Mouse (Mus musculus) heart, embryonic 12.5 days (tissue): ENCODE measurements around the gene Ccer2. TPM values are rescaled to one million over a fixed set of nuclear protein-coding genes. Genes with fewer than 3 reads are reported as not detected.

Experiments
- ATAC-seq: fragments of 200-750 bp; cut with Nextera tagmentation; 2 replicates; pipeline ENCODE4 v1.8.0; 2017; ENCODE audit warnings: moderate TSS enrichment, moderate library complexity; ENCODE audit not compliant: insufficient number of reproducible peaks, low FRiP score
- H3K27ac ChIP-seq: fragments of 300-500 bp; sonication (generic); 2 replicates; pipeline ENCODE4 v1.5.1; 2016; ENCODE audit warnings: mild to moderate bottlenecking, moderate library complexity; ENCODE audit not compliant: poor library complexity, severe bottlenecking
- H3K27me3 ChIP-seq: fragments of 300-500 bp; sonication (generic); replicated peaks from 2 replicates; pipeline ENCODE4 v1.6.1; 2016; ENCODE audit warnings: mild to moderate bottlenecking, moderate library complexity
- H3K36me3 ChIP-seq: fragments of 300-500 bp; sonication (generic); 2 replicates; pipeline ENCODE4 v1.6.1; 2016; ENCODE audit warnings: mild to moderate bottlenecking, moderate library complexity
- H3K4me1 ChIP-seq: fragments of 300-500 bp; sonication (generic); replicated peaks from 2 replicates; pipeline ENCODE4 v1.6.1; 2016; ENCODE audit warnings: mild to moderate bottlenecking
- H3K4me2 ChIP-seq: fragments of 300-500 bp; sonication (generic); 2 replicates; pipeline ENCODE4 v1.6.1; 2016; ENCODE audit warnings: mild to moderate bottlenecking, moderate library complexity
- H3K4me3 ChIP-seq: fragments of 300-500 bp; sonication (generic); 2 replicates; pipeline ENCODE4 v1.5.1; 2016; ENCODE audit warnings: mild to moderate bottlenecking
- H3K9ac ChIP-seq: fragments of 300-500 bp; sonication (generic); 2 replicates; pipeline ENCODE4 v1.6.1; 2016; ENCODE audit warnings: mild to moderate bottlenecking, moderate library complexity
- H3K9me3 ChIP-seq: fragments of 300-500 bp; sonication (generic); replicated peaks from 2 replicates; pipeline ENCODE4 v1.6.1; 2016; ENCODE audit warnings: mild to moderate bottlenecking, moderate library complexity
- WGBS: fragments of 180-500 bp; shearing (Covaris S2); methylation state at CpG from one replicate; pipeline ENCODE4 v1.1.7; 2016; 5-methylcytosine and 5-hydroxymethylcytosine counted together
- polyA plus RNA-seq: library from polyadenylated mRNA; unstranded; fragments of >200 nt; fragmentation: Nextera tagmentation; extraction: Ambion mirVana; gene quantifications from 2 replicates; pipeline ENCODE4 v1.2.1, GENCODE M21; 2016

Gene Ccer2
- polyA plus RNA-seq, 1 experiment from 2014 or later, result not detected

DNA sequence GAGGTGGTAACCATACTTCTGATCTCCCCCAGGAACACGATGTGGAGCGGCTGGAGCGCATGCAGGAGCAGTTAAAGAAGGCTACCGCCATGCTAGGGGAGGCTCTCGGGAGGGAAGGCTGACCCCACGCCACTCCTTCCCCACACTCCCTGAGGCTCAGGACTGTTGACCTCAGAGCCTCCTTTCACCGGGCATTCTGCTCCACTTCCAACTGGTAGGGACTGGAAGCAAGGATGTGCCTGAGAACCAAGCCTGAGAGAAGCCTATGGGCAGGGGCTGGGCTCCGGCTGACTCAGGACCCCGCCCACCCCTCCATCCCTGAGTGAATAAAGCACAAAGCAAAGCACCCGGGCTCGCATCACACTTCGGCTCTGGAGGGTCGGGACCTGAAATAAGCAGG lies 2.6 kb downstream of the Ccer2 start:
- Histone ChIP-seq H3K9me3 (no peaks in the 10 kb centered on the region), H3K4me3 (no peak overlapping the region), H3K27ac (no peak overlapping the region), H3K9ac (no peak overlapping the region), H3K4me2 (no peak overlapping the region), H3K27me3 (peaks cover 29% of the 10 kb centered on the region), H3K36me3 (peaks cover 51% of the 10 kb centered on the region), H3K4me1 (no peaks in the 10 kb centered on the region)
- ATAC-seq, result no peak
- WGBS, result 85% methylated on average over 13 of the region's 13 CpGs

DNA sequence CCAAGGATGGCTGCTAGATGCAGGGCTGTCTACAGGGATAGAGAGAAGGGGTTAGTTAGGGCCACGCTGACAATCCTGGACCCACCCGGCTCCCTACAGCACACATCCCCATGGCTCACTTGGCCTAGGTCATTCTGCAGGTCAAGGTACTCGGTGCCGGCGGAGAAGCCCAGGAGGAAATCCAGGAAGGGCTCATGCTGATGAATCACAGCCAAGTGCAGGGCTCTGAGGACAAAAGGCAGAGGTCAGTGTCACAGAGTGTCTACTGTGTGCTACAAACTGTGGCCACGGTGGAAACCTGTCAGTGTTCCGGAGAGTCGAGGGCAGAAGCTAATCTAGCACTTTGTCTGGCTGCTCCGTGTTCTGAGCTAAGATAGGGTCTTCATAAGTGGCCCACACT lies 5.9 kb downstream of the Ccer2 start:
- no peak for ATAC-seq
- 74% methylated on average over 9 of the region's 9 CpGs for WGBS
- H3K27me3 ChIP-seq, result peaks cover 10% of the 10 kb centered on the region
- H3K4me1 ChIP-seq, result peaks cover 12% of the 10 kb centered on the region; the same call in 1 of the 2 replicates
- no peak overlapping the region for H3K4me2 ChIP-seq
- no peaks in the 10 kb centered on the region for H3K9me3 ChIP-seq
- H3K4me3 ChIP-seq, result no peak overlapping the region
- H3K9ac ChIP-seq, result no peak overlapping the region
- no peak overlapping the region for H3K27ac ChIP-seq
- H3K36me3 ChIP-seq, result peaks cover 47% of the 10 kb centered on the region

DNA sequence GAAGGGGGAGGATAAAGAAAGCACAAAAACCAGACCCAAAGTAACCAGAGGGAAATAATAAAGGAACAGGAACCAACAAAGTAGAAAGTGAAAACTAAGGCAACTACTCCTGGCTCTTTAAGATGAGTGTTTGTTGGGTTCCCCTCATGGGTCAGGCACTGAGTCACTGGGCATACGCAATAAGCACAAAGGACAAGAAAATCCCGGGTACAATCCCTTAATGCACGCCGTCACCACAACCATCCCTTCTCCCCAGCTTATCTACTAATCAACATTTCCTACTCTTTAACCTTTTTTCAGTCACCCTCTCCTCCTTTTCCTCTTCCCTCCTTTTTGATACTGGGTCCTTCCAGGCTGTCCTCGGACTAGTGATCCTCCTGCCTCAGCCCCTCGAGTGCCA lies 9.2 kb downstream of the Ccer2 start:
- no peak for ATAC-seq
- peaks cover 21% of the 10 kb centered on the region for H3K4me1 ChIP-seq
- 77% methylated on average over 6 of the region's 6 CpGs for WGBS
- peak overlapping the region; percentile 79; the same call in 1 of the 2 replicates for H3K4me3 ChIP-seq
- no peak overlapping the region for H3K27ac ChIP-seq
- no peaks in the 10 kb centered on the region for H3K9me3 ChIP-seq
- peak overlapping the region; percentile 72 for H3K9ac ChIP-seq
- H3K27me3 ChIP-seq, result no peaks in the 10 kb centered on the region
- H3K36me3 ChIP-seq, result peaks cover 23% of the 10 kb centered on the region
- H3K4me2 ChIP-seq, result peak overlapping the region; percentile 71

DNA sequence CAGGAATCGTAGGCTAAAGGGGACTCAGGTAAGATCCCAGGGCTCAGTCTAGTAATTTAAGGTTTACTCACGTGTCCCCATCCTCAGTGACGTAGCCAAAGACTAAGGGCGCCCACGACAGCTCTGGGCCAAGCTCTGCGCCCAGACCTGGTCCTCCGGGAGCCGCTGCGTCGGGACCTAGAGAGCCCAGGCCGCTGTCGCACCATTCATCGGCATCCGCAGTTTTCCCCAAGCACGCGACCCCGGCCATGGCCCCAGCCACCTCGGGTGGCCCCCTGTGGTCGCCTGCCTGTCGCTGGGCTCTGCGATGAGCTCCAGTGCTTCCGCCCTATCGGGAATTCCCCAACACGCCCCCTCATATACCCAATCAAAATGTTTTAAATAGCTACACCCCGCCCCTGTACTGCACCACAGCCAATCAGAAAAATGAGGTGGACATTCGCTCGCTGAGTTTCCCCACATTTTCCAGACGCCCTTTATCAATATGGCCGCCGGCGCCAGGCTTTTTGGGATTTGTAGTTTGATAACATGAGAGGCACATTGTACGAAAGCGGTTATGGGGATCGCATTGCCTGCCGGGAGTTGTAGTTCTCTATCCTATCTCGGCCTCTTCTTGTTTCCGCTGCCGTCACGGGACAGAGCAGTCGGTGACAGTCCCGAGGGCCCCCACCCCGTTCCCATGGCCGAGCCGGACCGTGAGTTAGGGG lies 10.4 kb downstream of the Ccer2 start, which contains the start of gene Sirt2:
Gene Sirt2, plus strand, starts transcription at position 563 of the 707 bp plus-strand sequence.
- no peak within 1 kb of the TSS for H3K27ac ChIP-seq
- H3K9ac ChIP-seq, result peak within 1 kb of the TSS; percentile 80
- under 1% methylated on average over 45 of the region's 45 CpGs for WGBS

DNA sequence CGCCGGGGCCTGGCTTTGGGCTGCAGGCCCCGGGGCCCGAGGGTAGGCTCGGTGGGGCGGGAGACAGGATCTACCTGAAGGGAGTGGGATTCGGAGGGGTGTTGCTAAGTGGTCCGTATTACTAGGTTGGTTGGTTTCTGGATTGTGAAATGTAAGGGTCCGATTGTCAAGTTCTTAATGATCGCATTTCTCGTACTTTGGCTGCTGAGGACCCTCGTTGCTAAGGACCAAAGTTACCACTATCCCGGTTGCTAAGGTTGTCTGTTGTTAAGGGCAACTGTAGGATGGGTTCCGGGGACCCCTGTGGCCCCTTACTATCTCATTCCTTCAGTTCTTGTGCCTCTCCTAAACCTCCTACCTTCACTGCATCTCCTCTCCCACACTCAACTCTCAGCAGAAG lies 10.9 kb downstream of the Ccer2 start:
- no peak for ATAC-seq
- Histone ChIP-seq H3K27ac (no peak overlapping the region), H3K4me3 (peak overlapping the region; percentile 79), H3K36me3 (peaks cover 10% of the 10 kb centered on the region; the same call in 1 of the 2 replicates), H3K9me3 (no peaks in the 10 kb centered on the region), H3K4me2 (peak overlapping the region; percentile 68), H3K4me1 (peaks cover 21% of the 10 kb centered on the region), H3K9ac (peak overlapping the region; percentile 80), H3K27me3 (no peaks in the 10 kb centered on the region)
- 7% methylated on average over 14 of the region's 14 CpGs for WGBS

More for the DNA sequence above, 10.4 kb downstream of the Ccer2 start, which contains the start of gene Sirt2:
- no peaks in the 10 kb centered on the region for H3K27me3 ChIP-seq
- H3K4me1 ChIP-seq, result peaks cover 21% of the 10 kb centered on the region
- ATAC-seq, result peak; percentile 98
- no peaks in the 10 kb centered on the region for H3K9me3 ChIP-seq
- H3K4me2 ChIP-seq, result peak within 1 kb of the TSS; percentile 71
- peak within 1 kb of the TSS; percentile 79 for H3K4me3 ChIP-seq
- H3K36me3 ChIP-seq, result peaks cover 16% of the 10 kb centered on the region

DNA sequence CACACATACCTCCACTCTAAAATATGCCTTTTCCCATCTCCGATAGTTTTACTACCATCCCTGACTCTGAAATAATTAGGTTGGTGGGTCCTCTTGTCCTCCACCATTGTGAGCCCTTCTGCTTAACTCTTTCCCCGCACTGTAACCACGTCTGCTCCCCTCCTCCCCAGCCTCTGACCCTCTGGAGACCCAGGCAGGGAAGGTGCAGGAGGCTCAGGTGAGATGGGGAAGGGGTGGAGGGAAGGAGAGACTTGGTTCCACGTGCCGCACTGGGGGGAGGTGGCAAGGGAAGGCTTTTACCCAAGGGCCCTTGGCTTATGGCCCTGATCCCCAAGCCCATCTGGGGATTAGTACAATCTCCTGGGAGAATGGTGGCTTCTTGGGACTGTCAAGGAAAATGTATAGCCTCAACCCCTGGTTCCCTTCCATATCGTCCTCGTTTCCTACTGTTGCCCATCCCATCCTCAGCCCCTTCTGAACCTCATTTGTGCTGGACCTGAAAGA lies 11.5 kb downstream of the Ccer2 start, which contains the start of gene Nfkbib:
Gene Nfkbib, minus strand, starts transcription at position 51 of the 504 bp plus-strand sequence.
- 68% methylated on average over 7 of the region's 7 CpGs for WGBS
- Histone ChIP-seq H3K4me3 (peak within 1 kb of the TSS; percentile 79), H3K4me2 (peak within 1 kb of the TSS; percentile 71), H3K36me3 (peaks cover 6% of the 10 kb centered on the region; the same call in 1 of the 2 replicates), H3K9ac (peak within 1 kb of the TSS; percentile 80), H3K27ac (no peak within 1 kb of the TSS), H3K9me3 (no peaks in the 10 kb centered on the region), H3K4me1 (peaks cover 21% of the 10 kb centered on the region), H3K27me3 (no peaks in the 10 kb centered on the region)
- ATAC-seq, result no peak

DNA sequence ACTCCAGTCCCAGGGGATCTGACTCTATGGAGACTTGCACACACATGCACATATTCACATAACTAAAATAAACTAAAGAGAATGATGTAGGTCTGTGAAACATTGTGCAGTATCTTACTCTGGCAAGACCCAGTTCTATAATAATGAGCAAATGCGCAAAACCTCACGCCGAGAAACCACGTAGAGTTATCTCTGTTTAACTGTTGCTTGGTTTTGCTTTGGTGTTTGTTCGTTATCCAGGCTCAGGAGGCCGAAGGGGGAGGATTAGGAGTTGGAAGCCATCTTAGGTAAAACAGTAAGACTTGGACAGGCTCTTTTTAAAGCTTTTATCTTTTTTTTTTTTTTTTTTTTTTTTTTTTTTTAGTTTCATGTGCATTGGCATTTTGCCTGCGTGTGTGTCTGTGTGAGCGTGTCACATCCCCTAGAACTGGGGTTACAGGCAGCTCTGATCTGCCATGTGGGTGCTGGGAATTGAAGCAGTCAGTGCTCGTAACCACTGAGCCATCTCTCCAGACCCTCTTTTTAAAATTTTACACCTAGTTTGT lies 13.5 kb downstream of the Ccer2 start:
- no peak overlapping the region for H3K9ac ChIP-seq
- no peak for ATAC-seq
- WGBS, result 90% methylated on average over 9 of the region's 9 CpGs
- no peak overlapping the region for H3K27ac ChIP-seq
- 0 out of 2 replicates have a peak, but pooled peaks cover 4% of the 10 kb centered on the region for H3K36me3 ChIP-seq
- H3K4me1 ChIP-seq, result peaks cover 24% of the 10 kb centered on the region
- H3K9me3 ChIP-seq, result no peaks in the 10 kb centered on the region
- no peak overlapping the region for H3K4me3 ChIP-seq
- H3K4me2 ChIP-seq, result no peak overlapping the region
- H3K27me3 ChIP-seq, result no peaks in the 10 kb centered on the region

DNA sequence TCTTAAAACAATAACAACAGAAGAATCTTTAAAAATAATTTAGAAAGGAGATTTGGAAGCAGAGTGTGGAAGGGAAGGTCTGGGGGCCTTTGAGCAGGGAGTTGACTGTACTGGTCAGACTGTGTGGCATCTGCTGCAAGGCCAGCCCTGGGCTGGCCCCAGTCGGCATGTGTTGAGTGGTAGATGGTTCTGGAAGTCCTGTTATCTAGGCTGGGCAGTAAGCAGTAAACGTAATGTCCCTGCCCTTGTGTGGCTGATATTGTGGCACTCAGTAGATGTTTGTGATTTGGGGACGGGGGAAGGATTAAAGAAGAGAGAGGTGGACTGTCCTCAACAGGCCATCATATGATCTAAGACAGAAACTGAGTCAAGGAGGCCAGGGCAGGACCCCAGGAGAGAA lies 14.3 kb downstream of the Ccer2 start:
- WGBS, result 72% methylated on average over 3 of the region's 3 CpGs

DNA sequence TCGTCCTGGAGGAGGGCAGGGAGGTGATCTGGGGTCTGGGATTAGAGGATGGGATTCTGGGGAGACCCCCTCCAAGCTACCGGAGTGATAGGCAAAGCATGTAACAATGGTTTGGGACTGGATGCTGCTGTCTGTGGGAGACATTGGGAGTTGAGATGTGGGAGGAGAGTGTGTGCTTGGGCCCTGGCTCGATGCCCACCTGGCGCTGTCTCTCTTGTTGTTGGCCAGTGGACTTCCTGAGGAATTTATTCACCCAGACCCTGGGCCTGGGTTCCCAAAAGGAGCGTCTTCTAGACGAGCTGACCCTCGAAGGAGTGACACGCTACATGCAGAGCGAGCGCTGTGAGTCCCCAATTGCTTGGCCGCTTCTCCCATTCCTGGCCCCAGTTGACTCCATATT lies 15.9 kb downstream of the Ccer2 start:
- Histone ChIP-seq H3K4me2 (no peak overlapping the region), H3K27ac (no peak overlapping the region), H3K9ac (no peak overlapping the region), H3K4me3 (no peak overlapping the region), H3K36me3 (0 out of 2 replicates have a peak, but pooled peaks cover 10% of the 10 kb centered on the region), H3K27me3 (no peaks in the 10 kb centered on the region), H3K4me1 (peaks cover 11% of the 10 kb centered on the region), H3K9me3 (no peaks in the 10 kb centered on the region)
- ATAC-seq, result no peak
- 90% methylated on average over 11 of the region's 11 CpGs for WGBS

More for the DNA sequence above, 14.3 kb downstream of the Ccer2 start:
- H3K4me3 ChIP-seq, result no peak overlapping the region
- H3K9me3 ChIP-seq, result no peaks in the 10 kb centered on the region
- H3K4me2 ChIP-seq, result no peak overlapping the region
- no peak overlapping the region for H3K27ac ChIP-seq
- H3K36me3 ChIP-seq, result 0 out of 2 replicates have a peak, but pooled peaks cover 8% of the 10 kb centered on the region
- H3K27me3 ChIP-seq, result no peaks in the 10 kb centered on the region
- peaks cover 17% of the 10 kb centered on the region for H3K4me1 ChIP-seq
- no peak for ATAC-seq
- H3K9ac ChIP-seq, result no peak overlapping the region

DNA sequence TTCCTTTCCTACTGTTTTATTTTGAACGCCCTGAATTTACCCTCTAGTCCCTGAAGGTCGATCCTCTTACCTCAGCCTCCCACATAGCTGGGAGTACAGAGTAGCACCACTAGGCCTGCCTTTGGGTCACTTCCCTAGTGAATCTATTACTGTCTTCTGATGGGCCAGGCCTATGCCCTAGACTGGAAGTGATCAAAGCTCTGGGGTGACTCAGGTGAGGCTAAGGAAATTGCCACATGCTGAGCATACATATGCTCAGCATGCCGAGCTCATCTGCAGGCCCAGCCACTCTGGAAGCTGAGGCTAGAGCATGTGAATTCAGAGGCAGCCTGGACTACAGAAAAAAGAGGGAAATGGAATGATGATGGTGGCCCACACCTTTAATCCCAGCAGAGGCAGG lies 17.2 kb downstream of the Ccer2 start:
- Histone ChIP-seq H3K27ac (no peak overlapping the region), H3K9ac (no peak overlapping the region), H3K4me2 (no peak overlapping the region), H3K4me3 (no peak overlapping the region), H3K9me3 (no peaks in the 10 kb centered on the region), H3K4me1 (peaks cover 3% of the 10 kb centered on the region; the same call in 1 of the 2 replicates), H3K36me3 (0 out of 2 replicates have a peak, but pooled peaks cover 10% of the 10 kb centered on the region), H3K27me3 (no peaks in the 10 kb centered on the region)
- 64% methylated on average over 3 of the region's 3 CpGs for WGBS
- ATAC-seq, result no peak

DNA sequence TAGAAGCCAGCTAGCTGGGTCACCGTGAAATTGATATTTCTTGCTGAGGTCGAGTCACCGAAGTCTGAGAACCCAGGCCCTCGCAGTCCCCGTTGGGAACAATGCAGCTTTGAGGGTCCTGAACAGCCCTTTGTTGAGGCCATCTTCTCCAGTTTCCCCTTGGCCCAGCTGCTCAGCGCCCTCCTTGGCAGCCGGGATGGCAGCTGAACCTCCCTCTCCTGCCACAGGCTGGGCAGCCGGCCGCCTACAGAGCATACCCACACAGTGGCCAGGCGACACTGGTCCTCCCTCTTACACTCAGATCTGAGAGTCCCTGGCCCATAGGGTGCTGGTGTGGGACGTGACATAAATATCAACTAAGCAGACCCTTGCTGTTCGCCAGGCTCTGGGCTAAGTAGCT lies 18.2 kb downstream of the Ccer2 start:
- H3K4me2 ChIP-seq, result no peak overlapping the region
- no peak overlapping the region for H3K9ac ChIP-seq
- H3K36me3 ChIP-seq, result peaks cover 14% of the 10 kb centered on the region; the same call in 1 of the 2 replicates
- no peak overlapping the region for H3K4me3 ChIP-seq
- no peak for ATAC-seq
- WGBS, result 73% methylated on average over 12 of the region's 12 CpGs
- H3K27me3 ChIP-seq, result no peaks in the 10 kb centered on the region
- H3K9me3 ChIP-seq, result no peaks in the 10 kb centered on the region
- H3K27ac ChIP-seq, result no peak overlapping the region
- peaks cover 3% of the 10 kb centered on the region; the same call in 1 of the 2 replicates for H3K4me1 ChIP-seq
